Mouse (Mus musculus): ENCODE data around the gene 4933430I17Rik. TPM values are rescaled to one million over a fixed set of nuclear protein-coding genes. Genes with fewer than 3 reads are reported as not detected.

4933430I17Rik gene
- total RNA-seq, 2 experiments from 2014 or later, result 0.20 TPM; not detected in 1

Other genes starting within 250 kb of the 4933430I17Rik start
- gene Fkbp15, start 164.8 kb upstream of the 4933430I17Rik start, total RNA-seq (2021), result 10 to 100 TPM; 36.9 to 41.0 TPM
- gene Slc31a1, start 164.6 kb upstream of the 4933430I17Rik start, total RNA-seq (2021), result 10 to 100 TPM; 13.0 to 14.4 TPM
- gene Cdc26, start 116.7 kb upstream of the 4933430I17Rik start, total RNA-seq (2021), result 10 to 100 TPM; 47.5 to 51.8 TPM
- 10 to 100 TPM; 13.1 to 15.0 TPM for gene Prpf4, start 116.6 kb upstream of the 4933430I17Rik start, total RNA-seq (2021)
- not detected for gene Rnf183, start 90.1 kb upstream of the 4933430I17Rik start, total RNA-seq (2021)
- gene Wdr31, start 54.5 kb upstream of the 4933430I17Rik start, total RNA-seq (2021), result 1 to 10 TPM; 7.8 to 8.6 TPM
- under 1 TPM; 0.52 to 0.73 TPM for gene Bspry, start 45.3 kb upstream of the 4933430I17Rik start, total RNA-seq (2021)
- gene Hdhd3, start 21.9 kb upstream of the 4933430I17Rik start, total RNA-seq (2021), result 10 to 100 TPM; 10.4 to 10.5 TPM
- gene Alad, start 5.5 kb upstream of the 4933430I17Rik start, total RNA-seq (2021), result 10 to 100 TPM; 24.3 to 28.8 TPM
- 10 to 100 TPM; 22.2 to 23.7 TPM for gene Pole3, start 301 bp upstream of the 4933430I17Rik start, total RNA-seq (2021)
- gene Rgs3, start 34.5 kb downstream of the 4933430I17Rik start, total RNA-seq (2021), result 10 to 100 TPM; 14.8 to 19.8 TPM

All from layer of hippocampus, postnatal 36 days (tissue).